Mouse (Mus musculus) testis, postnatal 10 days (tissue): ENCODE results near the gene Fbxl17.

Experiments used
- DNase-seq: peaks from one replicate; pipeline ENCODE4 v3.0.0; 2021; ENCODE audit warnings: low spot score

Gene Fbxl17

GRCm38 (mm10) chr17:63165847-63166246, 334.0 kb downstream of the Fbxl17 start:
- no peak for DNase-seq

DNA sequence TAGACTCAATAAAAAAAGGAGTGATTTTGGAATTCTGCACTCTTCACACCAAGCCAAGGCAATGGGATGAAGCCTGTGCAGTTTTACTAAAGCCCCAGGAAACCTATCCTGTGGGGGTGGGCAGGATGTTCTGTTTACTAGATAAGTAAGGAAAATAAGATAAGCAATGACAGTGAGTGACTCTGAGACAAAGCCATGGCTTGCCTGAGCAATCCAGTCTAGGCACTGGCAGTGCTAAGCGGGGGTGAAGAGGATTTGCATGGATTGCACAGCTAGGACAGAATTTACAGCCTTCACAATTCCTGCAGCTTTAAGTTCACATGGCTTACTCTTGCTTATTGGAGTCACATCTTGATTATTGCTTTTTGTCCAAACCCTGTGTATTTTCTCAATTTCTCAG, 335.5 kb downstream of the Fbxl17 start:
- no peak for DNase-seq

DNA sequence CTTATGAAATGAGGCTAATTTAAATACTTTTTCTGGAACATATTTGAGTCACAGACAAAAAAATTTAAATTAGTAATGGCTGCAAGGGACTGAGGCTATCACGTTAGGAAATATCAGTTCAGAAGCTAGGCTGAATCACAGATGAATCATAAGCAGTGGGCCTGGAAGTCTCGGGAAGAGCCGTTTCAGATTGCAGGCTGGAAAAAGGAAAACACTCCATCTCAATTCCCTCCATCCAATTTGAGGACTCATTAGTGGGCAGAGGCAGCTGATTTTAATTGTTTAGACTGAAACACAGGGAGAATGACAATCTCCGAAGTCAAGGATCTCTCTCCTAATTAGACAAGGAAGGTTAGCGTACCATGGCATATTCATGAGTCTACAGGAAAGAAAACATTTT, 337.9 kb downstream of the Fbxl17 start:
- DNase-seq, result no peak

GRCm38 (mm10) chr17:63159196-63159595, 340.6 kb downstream of the Fbxl17 start:
- no peak for DNase-seq

- DNase-seq, result no peak
Observed at GRCm38 (mm10) chr17:63158436-63158835, 341.4 kb downstream of the Fbxl17 start.

GRCm38 (mm10) chr17:63157906-63158305, 341.9 kb downstream of the Fbxl17 start:
- DNase-seq, result no peak

- no peak for DNase-seq
Observed at GRCm38 (mm10) chr17:63157019-63157418, 342.8 kb downstream of the Fbxl17 start.

- no peak for DNase-seq
Observed at GRCm38 (mm10) chr17:63146514-63146913, 353.3 kb downstream of the Fbxl17 start.

DNA sequence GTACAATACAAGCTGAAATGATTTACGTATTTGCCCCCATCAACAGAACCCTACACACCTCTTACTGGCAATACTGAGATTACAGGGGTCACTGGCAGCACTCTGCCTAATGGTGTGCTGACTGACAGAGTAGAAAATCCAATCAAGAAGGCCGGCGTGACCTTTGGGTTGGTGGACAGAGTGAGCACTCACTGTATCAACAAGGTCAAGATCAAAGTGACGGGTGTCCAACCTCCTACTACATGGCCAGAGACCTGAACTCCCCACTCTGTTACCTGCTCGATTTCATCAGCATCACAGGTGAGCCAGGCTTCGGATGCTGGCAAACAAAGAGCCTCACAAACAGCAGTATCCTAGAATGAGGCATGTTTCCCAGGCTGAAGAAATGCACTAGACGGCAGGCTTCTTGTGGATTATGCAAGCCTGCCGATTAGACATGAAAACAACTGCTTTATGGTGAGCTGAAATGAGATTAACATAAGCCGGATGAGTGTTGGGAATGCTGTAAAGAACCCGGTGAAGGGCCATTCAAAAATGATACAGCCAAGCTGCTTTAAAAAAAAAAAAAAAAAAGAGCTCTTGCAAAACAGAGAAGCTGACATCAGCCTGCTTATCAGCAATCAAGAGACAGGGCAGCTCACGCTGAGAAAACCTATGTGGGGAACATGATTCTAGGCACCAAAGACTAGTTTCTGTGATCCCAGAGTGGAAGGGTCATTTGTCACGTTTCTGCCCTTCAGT, 353.9 kb downstream of the Fbxl17 start:
- no peak for DNase-seq

DNA sequence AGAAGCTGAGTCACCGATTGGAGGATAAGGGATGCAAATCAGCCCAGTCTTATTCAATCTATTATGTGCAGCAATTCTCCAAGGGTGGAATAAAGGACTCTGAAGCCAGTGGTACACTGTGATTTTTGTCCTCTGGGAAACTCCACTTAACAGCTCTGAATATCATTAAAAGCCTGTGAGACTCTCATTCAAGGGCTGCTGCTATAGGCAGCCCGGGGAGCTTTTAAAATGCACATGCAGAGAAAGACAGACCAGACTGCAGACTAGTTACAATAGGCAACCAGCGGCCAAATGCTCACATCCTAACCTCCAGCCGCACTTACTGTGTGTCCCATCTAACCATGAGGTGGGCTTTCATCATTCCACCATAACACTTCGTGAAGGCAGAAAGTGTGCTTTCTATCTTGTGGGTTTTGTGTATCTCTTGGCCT, 354.5 kb downstream of the Fbxl17 start:
- DNase-seq, result no peak

DNA sequence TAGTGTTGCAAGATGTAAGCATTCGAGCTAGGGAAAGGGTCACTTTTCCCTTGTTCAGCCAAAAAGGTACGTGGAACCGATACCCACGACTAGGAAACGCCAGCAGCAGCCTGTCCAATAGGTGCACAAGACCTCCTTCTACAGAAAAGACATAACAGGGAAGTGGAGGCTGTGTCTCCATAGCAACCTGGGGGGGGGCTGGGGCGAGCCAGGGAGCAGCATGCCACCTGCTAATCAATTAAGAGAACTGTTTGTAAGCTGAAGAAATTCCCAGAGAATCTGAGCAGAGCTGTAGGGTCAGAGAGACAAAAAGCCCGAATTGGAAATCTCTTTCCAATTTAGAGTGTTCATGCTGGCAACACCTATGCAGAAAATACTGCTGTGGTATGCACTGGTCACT, 356.0 kb downstream of the Fbxl17 start:
- no peak for DNase-seq

DNA sequence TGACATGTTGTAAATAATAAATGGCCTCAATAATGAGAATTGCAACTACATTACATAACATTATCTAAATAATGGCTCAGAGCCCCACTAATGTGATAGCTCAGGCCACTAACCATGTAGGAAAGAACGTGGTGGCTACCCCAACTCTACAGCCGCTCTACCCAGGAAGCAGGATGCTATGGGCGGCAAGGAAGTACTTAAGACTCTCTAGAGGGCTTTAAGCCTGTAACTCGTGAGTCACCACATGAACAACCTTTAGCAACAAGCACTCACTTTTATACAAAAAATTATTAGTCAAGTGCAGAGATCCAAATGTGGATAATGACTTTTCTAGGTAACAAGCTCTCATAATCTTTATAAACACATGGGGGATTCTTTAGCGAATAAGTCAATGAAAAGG, 365.0 kb downstream of the Fbxl17 start:
- DNase-seq, result no peak

DNA sequence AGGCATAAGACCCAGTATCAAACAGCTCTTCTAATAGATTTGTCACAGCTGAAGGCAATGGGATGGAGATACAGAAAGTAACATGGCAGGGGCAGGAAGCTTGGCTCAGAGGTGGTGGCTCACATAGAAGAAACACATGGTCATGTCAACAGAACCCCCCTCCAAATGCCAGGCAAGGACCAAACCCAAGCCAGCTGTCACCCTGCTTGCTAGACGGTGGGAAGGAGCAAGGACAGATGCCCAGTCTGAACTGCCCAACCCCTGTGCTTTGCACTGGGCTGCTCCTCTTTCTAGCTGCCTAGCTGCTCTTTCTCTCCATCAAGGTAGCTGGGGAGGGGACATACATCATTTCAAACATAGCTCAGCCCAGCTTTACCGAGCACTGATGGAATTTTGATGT, 377.4 kb downstream of the Fbxl17 start:
- DNase-seq, result no peak

- no peak for DNase-seq
Observed at GRCm38 (mm10) chr17:63119701-63120100, 380.1 kb downstream of the Fbxl17 start.

DNA sequence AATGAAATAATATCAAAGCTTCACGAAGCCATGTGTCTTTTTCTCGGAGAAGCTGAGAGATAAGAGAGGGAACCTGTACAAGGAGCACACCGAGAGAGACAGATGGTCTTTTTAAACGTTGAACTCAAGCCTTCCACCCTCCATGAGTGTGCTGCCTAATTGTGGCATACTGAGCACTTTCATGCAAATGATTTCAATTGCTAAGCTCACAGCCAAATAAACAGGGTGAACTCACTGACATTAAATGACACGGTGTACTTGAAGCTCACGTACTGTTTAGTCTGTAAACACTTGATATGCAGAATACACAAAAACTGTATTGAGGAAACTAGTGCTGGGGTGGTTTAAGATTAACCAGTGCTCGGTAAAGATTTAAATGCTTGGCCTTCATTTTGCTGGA, 380.7 kb downstream of the Fbxl17 start:
- DNase-seq, result no peak

GRCm38 (mm10) chr17:63117130-63117529, 382.7 kb downstream of the Fbxl17 start:
- DNase-seq, result no peak

DNA sequence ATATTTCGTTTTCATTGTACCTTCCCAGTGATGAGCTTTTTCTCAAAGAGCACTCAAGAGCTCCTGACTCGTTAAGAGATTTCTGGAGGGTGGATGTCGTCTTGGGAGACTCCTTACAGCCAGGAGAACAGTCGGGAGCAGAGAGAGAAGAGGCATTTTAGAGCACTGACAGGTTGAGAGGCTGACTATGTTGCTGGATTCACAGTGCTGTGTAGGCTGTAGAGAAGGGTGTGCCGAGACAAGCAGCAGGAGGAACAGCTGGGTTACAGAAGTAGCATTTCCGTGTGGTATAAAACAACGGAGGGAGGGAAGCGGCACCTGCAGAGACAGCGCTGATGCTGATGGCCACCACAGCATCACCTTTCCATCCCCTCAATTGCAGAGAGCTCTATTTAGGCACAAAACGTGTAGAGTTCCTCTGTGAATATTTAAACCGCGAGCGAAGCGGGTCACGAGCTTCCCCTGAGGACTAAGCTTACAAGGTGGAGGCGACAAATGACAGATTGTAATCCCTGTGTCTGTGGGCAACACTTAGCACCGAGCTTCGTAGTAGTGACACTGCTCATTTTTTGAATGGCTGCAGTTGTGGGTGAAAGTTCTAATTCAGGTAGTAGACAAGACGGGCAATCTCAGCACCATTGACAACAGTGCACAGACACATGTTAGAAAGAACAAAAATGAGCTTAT, 385.3 kb downstream of the Fbxl17 start:
- DNase-seq, result no peak

GRCm38 (mm10) chr17:63112826-63113225, 387.0 kb downstream of the Fbxl17 start:
- no peak for DNase-seq

GRCm38 (mm10) chr17:63110994-63111393, 388.8 kb downstream of the Fbxl17 start:
- no peak for DNase-seq

DNA sequence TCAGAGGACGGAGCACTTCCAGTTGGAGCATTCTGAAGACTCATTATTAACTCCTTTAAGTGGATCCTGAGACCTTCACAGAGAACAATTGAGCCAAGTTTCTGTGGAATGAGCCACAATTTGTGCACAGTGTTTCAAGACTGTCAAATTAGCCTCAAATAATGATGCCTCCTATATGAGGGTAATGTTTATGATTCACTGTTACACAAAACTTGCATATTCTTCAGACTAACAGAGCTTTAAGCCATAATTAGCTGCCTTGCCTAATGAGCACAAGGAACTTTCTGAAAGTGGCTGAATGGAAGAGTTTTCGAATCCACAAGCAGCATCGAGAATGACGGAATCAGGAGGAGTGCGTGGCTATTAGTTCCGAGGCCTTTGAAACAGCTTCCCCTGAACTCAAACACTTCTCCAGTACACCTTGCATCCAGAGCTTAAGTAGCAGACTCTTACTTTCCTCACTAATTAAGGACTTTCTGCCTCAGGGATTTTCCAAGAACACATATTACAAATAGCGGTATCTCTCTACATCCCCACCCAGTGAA, 389.5 kb downstream of the Fbxl17 start:
- DNase-seq, result no peak

DNA sequence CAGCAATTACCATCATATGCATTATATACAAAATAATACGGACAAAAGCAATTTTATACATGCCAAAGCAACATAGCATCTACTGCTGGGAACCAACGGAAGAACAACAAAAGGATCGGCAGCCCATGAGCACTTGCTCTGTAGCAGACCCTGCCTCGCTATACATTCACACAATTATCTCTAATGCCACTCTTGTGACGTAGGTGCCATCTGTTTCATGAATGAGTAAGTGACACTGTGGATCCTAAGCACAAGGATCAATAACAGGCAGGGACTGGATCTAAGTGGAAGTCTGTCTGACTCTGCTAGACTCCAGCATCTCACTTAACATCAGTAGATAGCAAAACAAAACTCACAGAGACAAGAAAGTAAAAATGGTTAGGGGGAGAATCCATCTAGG, 391.8 kb downstream of the Fbxl17 start:
- DNase-seq, result no peak

GRCm38 (mm10) chr17:63107515-63107914, 392.3 kb downstream of the Fbxl17 start:
- DNase-seq, result no peak

- no peak for DNase-seq
Observed at GRCm38 (mm10) chr17:63095553-63095952, 404.3 kb downstream of the Fbxl17 start.
